18 mouse cellular contexts compared by ENCODE assay signal in the genomic region with DNA sequence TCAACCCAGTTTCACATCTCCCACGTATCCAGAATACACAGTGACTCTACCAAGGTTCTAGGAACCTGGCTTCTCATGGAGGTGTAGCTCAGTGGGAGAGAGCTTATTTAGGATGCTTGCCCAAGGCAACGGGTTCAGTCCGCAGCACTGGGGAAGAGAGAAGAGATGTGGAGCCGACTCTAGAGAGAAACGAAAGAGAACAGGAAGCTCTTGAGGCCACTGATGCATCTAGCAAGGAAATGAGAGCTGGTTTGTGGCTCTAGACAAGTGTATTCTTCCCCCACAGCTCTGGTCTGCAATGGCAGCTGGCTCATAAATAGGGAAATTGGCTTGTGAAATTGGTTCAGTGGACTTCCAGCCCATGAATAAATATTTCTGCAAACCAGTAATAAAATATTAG. TPM values are rescaled to one million over a fixed set of nuclear protein-coding genes. Genes with fewer than 3 reads are reported as not detected.
"Had no signal": no experiment of that assay in that cellular context is flagged by ENCODE, and none has a peak within 500 bp of the region (broad histone marks: within the 10 kb centered on the region; RNA-seq: fewer than 3 reads in every experiment).

No protein-coding gene starts in this region.

- DNase-seq: kidney, adult 18-20 months; kidney, postnatal 10 days; kidney, postnatal 4 days; lung, adult 2 months; lung, postnatal 36 days; retina, postnatal 1 day; right cerebral cortex, postnatal 25 days; thymus, adult 2 months; thymus, postnatal 25 days had no signal

- H3K4me2 ChIP-seq: liver, embryonic 11.5 days; liver, embryonic 15.5 days; midbrain, embryonic 13.5 days; stomach, embryonic 15.5 days had no signal

- H3K27me3 ChIP-seq: liver, embryonic 15.5 days; midbrain, embryonic 13.5 days; stomach, embryonic 15.5 days had no signal

- H3K9ac ChIP-seq: liver, embryonic 15.5 days; midbrain, embryonic 13.5 days; stomach, embryonic 15.5 days had no signal

- H3K4me1 ChIP-seq: limb, embryonic 10.5 days; liver, embryonic 15.5 days; midbrain, embryonic 13.5 days; stomach, embryonic 15.5 days had no signal

- H3K4me3 ChIP-seq: layer of hippocampus, adult 2 months; left cerebral cortex, adult 2 months; limb, embryonic 10.5 days; liver, embryonic 15.5 days; midbrain, embryonic 13.5 days; stomach, embryonic 15.5 days had no signal

- H3K9me3 ChIP-seq: limb, embryonic 10.5 days; liver, embryonic 15.5 days; midbrain, embryonic 13.5 days; stomach, embryonic 15.5 days had no signal

- H3K27ac ChIP-seq: layer of hippocampus, adult 2 months; left cerebral cortex, adult 2 months; limb, embryonic 10.5 days; liver, embryonic 15.5 days; midbrain, embryonic 13.5 days; stomach, embryonic 15.5 days had no signal

- ATAC-seq: lung, postnatal 0 days; midbrain, embryonic 13.5 days had no signal

- H3K36me3 ChIP-seq: limb, embryonic 10.5 days; liver, embryonic 15.5 days; midbrain, embryonic 13.5 days; stomach, embryonic 15.5 days had no signal

RNA-seq across cellular contexts. Expression of a gene that starts 29.6 kb away (rescaled TPM):
- total RNA-seq: megakaryocyte-erythroid progenitor cell, adult 5-6 weeks had no signal
